Mouse (Mus musculus): ENCODE results near the gene Lrrk1. TPM values are rescaled to one million over a fixed set of nuclear protein-coding genes. Genes with fewer than 3 reads are reported as not detected.

Gene Lrrk1
- polyA plus RNA-seq, 1 experiment from 2014 or later, result 2.9 TPM

DNA sequence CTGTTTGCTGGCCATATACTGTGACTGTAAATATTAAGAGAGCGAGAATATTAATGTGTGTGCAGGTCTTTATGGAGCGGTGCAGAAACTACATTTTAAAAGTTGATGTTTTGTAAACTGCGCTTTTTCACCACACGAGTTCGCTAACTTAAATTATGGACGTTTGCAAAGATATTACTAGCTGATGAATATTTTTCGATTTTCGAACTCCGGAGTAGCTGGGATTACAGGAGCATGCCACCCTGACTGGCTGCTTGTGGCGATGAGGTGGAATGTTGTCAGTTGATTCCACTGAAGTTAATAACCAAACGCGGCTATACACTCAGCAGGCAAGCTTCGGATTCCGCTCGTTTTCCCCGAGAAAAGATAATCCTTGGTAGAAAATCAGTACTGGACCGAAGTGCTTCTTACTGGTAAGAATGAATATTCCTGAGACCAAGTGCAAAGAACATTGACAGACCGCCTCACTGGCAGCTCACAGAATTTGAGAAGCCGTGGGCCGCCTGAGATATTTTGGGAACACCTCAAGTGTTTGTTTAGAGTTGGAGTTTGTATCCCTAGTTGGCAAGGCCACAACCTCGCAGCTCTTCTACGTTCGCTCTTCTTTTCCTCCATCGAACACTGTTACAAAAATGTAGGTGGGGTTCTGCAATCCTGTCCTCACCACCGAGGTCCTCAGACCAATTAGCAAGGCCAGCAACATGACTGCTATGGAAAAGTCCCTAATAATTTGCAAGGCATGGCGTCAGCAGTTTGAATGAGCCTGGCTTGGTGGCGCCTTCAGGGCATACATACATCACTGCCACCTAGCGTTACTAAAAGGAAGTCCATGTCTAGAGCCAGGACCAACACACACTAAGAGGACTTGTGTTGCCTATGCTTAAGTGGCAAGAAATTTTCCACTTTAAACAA, 727 bp upstream of the Lrrk1 start:
- H3K9me3 ChIP-seq (ENCODE audit: control insufficient read depth, low read length), result no peaks in the 10 kb centered on the region
- peak overlapping the region; percentile 55 for H3K4me3 ChIP-seq (ENCODE audit: low read depth, low read length)
- H3K27ac ChIP-seq (ENCODE audit: low read depth, low read length), result no peak overlapping the region
- ATAC-seq (ENCODE audit: low FRiP score) (peak; percentile 72; the same call in 1 of the 2 replicates), DNase-seq (ENCODE audit: low spot score) (peak; percentile 79)
- peak overlapping the region; percentile 99 for H3K4me2 ChIP-seq (replicated peaks; ENCODE audit: low read depth, low read length)
- 15% methylated on average over 28 of the region's 28 CpGs for WGBS
- H3K4me1 ChIP-seq (replicated peaks; ENCODE audit: control insufficient read depth, insufficient read depth, low read length), result 0 out of 2 replicates have a peak, but pooled peaks cover 2% of the 10 kb centered on the region
- peaks cover 7% of the 10 kb centered on the region; the same call in 1 of the 2 replicates for H3K27me3 ChIP-seq (ENCODE audit: control insufficient read depth, insufficient read depth, low read length)
- peak overlapping the region; percentile 60; the same call in 1 of the 2 replicates for H3K9ac ChIP-seq (ENCODE audit: low read depth, low read length)
- no peaks in the 10 kb centered on the region for H3K36me3 ChIP-seq (ENCODE audit: control insufficient read depth, insufficient read depth, low read length)

GRCm38 (mm10) chr7:66387419-66387812, 734 bp downstream of the Lrrk1 start:
- ATAC-seq (ENCODE audit: low FRiP score) (peak; percentile 22; the same call in 1 of the 2 replicates), DNase-seq (ENCODE audit: low spot score) (peak; percentile 43)
- H3K4me2 ChIP-seq (replicated peaks; ENCODE audit: low read depth, low read length), result peak overlapping the region; percentile 99
- no peaks in the 10 kb centered on the region for H3K36me3 ChIP-seq (ENCODE audit: control insufficient read depth, insufficient read depth, low read length)
- peaks cover 7% of the 10 kb centered on the region; the same call in 1 of the 2 replicates for H3K27me3 ChIP-seq (ENCODE audit: control insufficient read depth, insufficient read depth, low read length)
- H3K9ac ChIP-seq (ENCODE audit: low read depth, low read length), result peak overlapping the region; percentile 60; the same call in 1 of the 2 replicates
- H3K4me1 ChIP-seq (replicated peaks; ENCODE audit: control insufficient read depth, insufficient read depth, low read length), result 0 out of 2 replicates have a peak, but pooled peaks cover 2% of the 10 kb centered on the region
- no peak overlapping the region for H3K27ac ChIP-seq (ENCODE audit: low read depth, low read length)
- H3K9me3 ChIP-seq (ENCODE audit: control insufficient read depth, low read length), result no peaks in the 10 kb centered on the region
- H3K4me3 ChIP-seq (ENCODE audit: low read depth, low read length), result peak overlapping the region; percentile 55
- 1% methylated on average over 13 of the region's 13 CpGs for WGBS

DNA sequence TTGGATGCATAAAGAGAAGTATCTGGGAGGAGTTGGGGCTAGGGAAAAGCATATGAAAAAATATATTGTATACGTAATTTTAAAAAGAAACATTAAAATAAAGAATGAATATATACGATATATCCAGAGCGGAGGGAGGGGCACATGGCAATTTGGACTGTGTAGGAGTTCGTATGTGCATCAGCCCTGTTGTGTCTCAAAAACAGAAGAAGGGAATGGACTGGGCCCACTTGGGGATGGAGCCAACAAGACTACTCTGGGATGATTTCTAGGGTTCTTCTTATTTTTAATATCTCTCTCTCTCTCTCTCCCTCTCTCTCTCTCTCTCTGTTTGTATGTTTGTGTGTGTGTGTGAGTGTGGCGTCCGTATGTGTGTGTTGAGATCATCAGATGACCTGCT, 1.7 kb downstream of the Lrrk1 start:
- no peaks in the 10 kb centered on the region for H3K9me3 ChIP-seq (ENCODE audit: control insufficient read depth, low read length)
- no peak overlapping the region for H3K4me2 ChIP-seq (replicated peaks; ENCODE audit: low read depth, low read length)
- no peak overlapping the region for H3K27ac ChIP-seq (ENCODE audit: low read depth, low read length)
- H3K4me1 ChIP-seq (replicated peaks; ENCODE audit: control insufficient read depth, insufficient read depth, low read length), result 0 out of 2 replicates have a peak, but pooled peaks cover 2% of the 10 kb centered on the region
- ATAC-seq (ENCODE audit: low FRiP score), result no peak
- DNase-seq (ENCODE audit: low spot score), result no peak
- no peaks in the 10 kb centered on the region for H3K36me3 ChIP-seq (ENCODE audit: control insufficient read depth, insufficient read depth, low read length)
- no peak overlapping the region for H3K4me3 ChIP-seq (ENCODE audit: low read depth, low read length)
- no peak overlapping the region for H3K9ac ChIP-seq (ENCODE audit: low read depth, low read length)
- H3K27me3 ChIP-seq (ENCODE audit: control insufficient read depth, insufficient read depth, low read length), result peaks cover 7% of the 10 kb centered on the region; the same call in 1 of the 2 replicates
- whole genome bisulfite sequencing, result 94% methylated on average over 6 of the region's 6 CpGs

DNA sequence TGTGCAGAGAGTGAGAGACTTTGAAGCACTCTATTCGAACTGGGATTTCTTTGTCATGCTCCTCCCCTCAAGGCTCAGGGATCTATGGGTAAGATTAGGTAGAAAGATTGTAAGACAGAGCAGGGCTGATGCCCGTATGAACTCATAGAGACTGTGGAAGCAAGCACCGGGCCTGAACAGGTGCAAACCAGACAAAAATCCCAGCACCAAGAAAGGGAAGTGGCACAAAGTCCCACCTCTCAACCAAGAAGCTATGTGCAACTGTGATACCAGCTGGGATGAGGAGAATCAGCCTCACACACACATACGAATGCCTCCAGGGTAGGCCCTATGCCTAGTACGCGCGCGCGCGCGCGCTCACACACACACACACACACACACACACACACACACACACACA, 2.3 kb downstream of the Lrrk1 start:
- Histone ChIP-seq H3K9ac (ENCODE audit: low read depth, low read length) (no peak overlapping the region), H3K36me3 (ENCODE audit: control insufficient read depth, insufficient read depth, low read length) (no peaks in the 10 kb centered on the region), H3K4me2 (replicated peaks; ENCODE audit: low read depth, low read length) (no peak overlapping the region), H3K4me1 (replicated peaks; ENCODE audit: control insufficient read depth, insufficient read depth, low read length) (0 out of 2 replicates have a peak, but pooled peaks cover 2% of the 10 kb centered on the region), H3K4me3 (ENCODE audit: low read depth, low read length) (no peak overlapping the region), H3K27ac (ENCODE audit: low read depth, low read length) (no peak overlapping the region), H3K27me3 (ENCODE audit: control insufficient read depth, insufficient read depth, low read length) (peaks cover 7% of the 10 kb centered on the region; the same call in 1 of the 2 replicates), H3K9me3 (ENCODE audit: control insufficient read depth, low read length) (no peaks in the 10 kb centered on the region)
- ATAC-seq (ENCODE audit: low FRiP score) (no peak), DNase-seq (ENCODE audit: low spot score) (no peak)
- WGBS, result 95% methylated on average over 12 of the region's 12 CpGs

- no peak for DNase-seq (ENCODE audit: low spot score)
- Histone ChIP-seq H3K4me1 (replicated peaks; ENCODE audit: control insufficient read depth, insufficient read depth, low read length) (0 out of 2 replicates have a peak, but pooled peaks cover 2% of the 10 kb centered on the region), H3K9ac (ENCODE audit: low read depth, low read length) (no peak overlapping the region), H3K4me2 (replicated peaks; ENCODE audit: low read depth, low read length) (no peak overlapping the region), H3K27ac (ENCODE audit: low read depth, low read length) (no peak overlapping the region), H3K36me3 (ENCODE audit: control insufficient read depth, insufficient read depth, low read length) (no peaks in the 10 kb centered on the region), H3K4me3 (ENCODE audit: low read depth, low read length) (no peak overlapping the region), H3K27me3 (ENCODE audit: control insufficient read depth, insufficient read depth, low read length) (peaks cover 7% of the 10 kb centered on the region; the same call in 1 of the 2 replicates), H3K9me3 (ENCODE audit: control insufficient read depth, low read length) (no peaks in the 10 kb centered on the region)
- ATAC-seq (ENCODE audit: low FRiP score), result no peak
- 90% methylated on average over 8 of the region's 8 CpGs for WGBS
These were observed 3.3 kb downstream of the Lrrk1 start for GRCm38 (mm10) chr7:66384891-66385290.

DNA sequence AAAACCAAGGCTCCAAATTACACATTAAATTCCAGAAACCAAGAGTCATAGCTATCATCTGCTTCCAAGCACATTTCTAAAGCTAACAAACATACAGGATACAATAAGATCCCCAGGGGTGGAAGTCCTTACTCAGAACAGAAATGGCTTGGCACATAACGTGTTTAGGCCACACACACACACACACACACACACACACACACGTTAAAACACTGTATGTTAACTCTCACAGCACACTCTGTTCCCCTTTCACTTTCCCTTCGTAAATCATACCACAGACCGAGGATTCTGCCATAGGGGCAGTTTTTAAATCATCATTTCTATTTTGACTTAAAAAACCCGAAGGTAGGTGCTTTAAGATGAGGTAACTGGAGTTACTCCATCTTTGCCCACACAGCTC, 3.9 kb downstream of the Lrrk1 start:
- peaks cover 7% of the 10 kb centered on the region; the same call in 1 of the 2 replicates for H3K27me3 ChIP-seq (ENCODE audit: control insufficient read depth, insufficient read depth, low read length)
- no peak for ATAC-seq (ENCODE audit: low FRiP score)
- no peak overlapping the region for H3K4me3 ChIP-seq (ENCODE audit: low read depth, low read length)
- 81% methylated on average over 5 of the region's 5 CpGs for WGBS
- H3K4me2 ChIP-seq (replicated peaks; ENCODE audit: low read depth, low read length), result no peak overlapping the region
- H3K36me3 ChIP-seq (ENCODE audit: control insufficient read depth, insufficient read depth, low read length), result no peaks in the 10 kb centered on the region
- 0 out of 2 replicates have a peak, but pooled peaks cover 2% of the 10 kb centered on the region for H3K4me1 ChIP-seq (replicated peaks; ENCODE audit: control insufficient read depth, insufficient read depth, low read length)
- no peak overlapping the region for H3K27ac ChIP-seq (ENCODE audit: low read depth, low read length)
- H3K9me3 ChIP-seq (ENCODE audit: control insufficient read depth, low read length), result no peaks in the 10 kb centered on the region
- H3K9ac ChIP-seq (ENCODE audit: low read depth, low read length), result no peak overlapping the region
- no peak for DNase-seq (ENCODE audit: low spot score)

DNA sequence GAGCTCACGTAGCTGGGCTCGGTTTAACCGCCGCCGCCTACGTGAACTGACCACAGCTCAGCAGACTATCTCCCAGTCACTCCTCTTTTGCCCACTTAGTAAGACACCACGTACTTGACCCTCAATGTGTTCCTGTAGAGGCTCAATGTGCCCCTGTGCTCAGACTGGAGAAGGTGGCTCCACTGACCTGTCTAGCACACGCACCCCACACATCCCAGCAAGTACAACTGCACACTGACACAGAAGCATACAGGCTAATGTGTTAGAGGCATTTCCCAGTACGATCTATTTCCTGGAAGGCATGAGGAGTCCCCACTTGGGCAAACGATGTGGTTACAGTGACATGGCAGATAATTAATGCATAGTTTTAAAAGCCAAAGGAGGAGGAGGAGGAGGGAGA, 11.6 kb downstream of the Lrrk1 start:
- Histone ChIP-seq H3K4me3 (ENCODE audit: low read depth, low read length) (no peak overlapping the region), H3K4me2 (replicated peaks; ENCODE audit: low read depth, low read length) (no peak overlapping the region), H3K9ac (ENCODE audit: low read depth, low read length) (no peak overlapping the region), H3K4me1 (replicated peaks; ENCODE audit: control insufficient read depth, insufficient read depth, low read length) (no peaks in the 10 kb centered on the region), H3K9me3 (ENCODE audit: control insufficient read depth, low read length) (no peaks in the 10 kb centered on the region), H3K27ac (ENCODE audit: low read depth, low read length) (no peak overlapping the region), H3K36me3 (ENCODE audit: control insufficient read depth, insufficient read depth, low read length) (no peaks in the 10 kb centered on the region), H3K27me3 (ENCODE audit: control insufficient read depth, insufficient read depth, low read length) (no peaks in the 10 kb centered on the region)
- WGBS, result 87% methylated on average over 10 of the region's 10 CpGs
- ATAC-seq (ENCODE audit: low FRiP score) (no peak), DNase-seq (ENCODE audit: low spot score) (no peak)

- ATAC-seq (ENCODE audit: low FRiP score), result no peak
- Histone ChIP-seq H3K4me3 (ENCODE audit: low read depth, low read length) (no peak overlapping the region), H3K27me3 (ENCODE audit: control insufficient read depth, insufficient read depth, low read length) (no peaks in the 10 kb centered on the region), H3K4me2 (replicated peaks; ENCODE audit: low read depth, low read length) (no peak overlapping the region), H3K9me3 (ENCODE audit: control insufficient read depth, low read length) (no peaks in the 10 kb centered on the region), H3K9ac (ENCODE audit: low read depth, low read length) (no peak overlapping the region), H3K4me1 (replicated peaks; ENCODE audit: control insufficient read depth, insufficient read depth, low read length) (no peaks in the 10 kb centered on the region), H3K27ac (ENCODE audit: low read depth, low read length) (no peak overlapping the region), H3K36me3 (ENCODE audit: control insufficient read depth, insufficient read depth, low read length) (no peaks in the 10 kb centered on the region)
- WGBS, result 91% methylated on average over 4 of the region's 4 CpGs
- no peak for DNase-seq (ENCODE audit: low spot score)
These were observed 12.4 kb downstream of the Lrrk1 start for GRCm38 (mm10) chr7:66375736-66376135.
